Mouse (Mus musculus): ENCODE measurements at regions not wholly inside any gene's neighbourhood (a gene's known extent, or its start where the extent isn't known, plus 50 kb on each side); places are given as distances from the start of the nearest gene placed in this dataset.

DNA sequence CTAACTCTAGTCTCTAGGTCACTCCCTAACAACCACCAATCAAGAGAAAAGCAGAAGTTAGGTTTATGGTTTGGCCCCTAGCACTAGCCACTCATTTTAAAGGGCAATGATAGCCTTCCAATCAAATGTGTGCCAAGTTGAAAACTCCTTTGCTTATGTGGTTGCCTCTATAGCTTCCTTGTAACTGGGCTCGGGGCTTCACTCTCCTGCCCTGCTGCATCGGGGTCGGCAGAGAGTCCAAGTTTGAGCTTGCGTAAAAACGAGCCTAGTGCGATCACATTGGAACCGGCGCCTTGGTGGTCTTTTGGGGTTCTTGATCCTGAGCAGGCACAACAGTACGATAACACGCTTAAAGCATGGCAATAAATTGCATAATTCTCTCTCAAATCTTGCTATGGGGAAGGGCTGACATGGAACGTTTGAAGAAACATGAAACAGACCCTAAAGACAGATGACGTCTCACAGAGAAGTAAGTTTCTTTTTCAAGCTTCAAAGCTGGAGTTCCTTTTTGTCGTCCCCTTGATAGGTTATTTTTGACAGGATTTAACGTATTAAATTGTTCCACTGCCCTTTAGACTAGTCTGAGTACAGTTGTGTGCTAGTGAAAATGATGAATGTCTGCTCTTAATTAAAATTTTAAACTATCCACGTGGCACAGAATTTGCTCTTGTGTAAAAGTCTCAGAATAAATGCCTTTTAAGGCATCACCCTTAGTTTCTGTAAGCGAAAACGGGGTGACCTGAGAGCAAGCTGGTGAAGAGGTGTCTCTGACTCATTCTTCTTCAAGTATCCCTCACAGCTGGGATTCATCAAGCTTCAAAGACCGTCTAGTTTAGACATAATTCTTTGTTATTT is 52.0 kb downstream of the 4930426L09Rik start:
- peak in 1 of 2 experiments; percentile 10 for DNase-seq

DNA sequence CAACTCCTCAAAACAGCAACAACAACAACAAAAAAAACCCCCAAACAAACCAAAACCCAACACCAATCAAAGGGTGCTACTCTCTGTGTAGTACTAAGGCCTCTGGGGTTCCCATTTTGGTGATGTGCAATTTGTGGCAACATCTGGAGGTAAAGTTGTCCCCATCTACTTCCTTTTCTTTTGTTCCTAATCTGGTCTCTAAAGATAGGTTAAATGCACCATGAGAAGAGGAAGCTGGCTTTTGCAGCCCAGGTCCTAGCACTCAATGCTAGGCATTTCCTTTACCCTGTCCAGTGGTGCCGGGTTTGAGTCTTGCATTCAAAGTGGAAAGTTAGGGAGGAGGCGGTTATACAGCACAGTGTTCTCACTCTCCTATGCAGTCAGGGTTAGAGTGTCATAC is 57.4 kb downstream of the 4930426L09Rik start:
- DNase-seq: peak in 1 of 2 experiments; percentile 16

DNA sequence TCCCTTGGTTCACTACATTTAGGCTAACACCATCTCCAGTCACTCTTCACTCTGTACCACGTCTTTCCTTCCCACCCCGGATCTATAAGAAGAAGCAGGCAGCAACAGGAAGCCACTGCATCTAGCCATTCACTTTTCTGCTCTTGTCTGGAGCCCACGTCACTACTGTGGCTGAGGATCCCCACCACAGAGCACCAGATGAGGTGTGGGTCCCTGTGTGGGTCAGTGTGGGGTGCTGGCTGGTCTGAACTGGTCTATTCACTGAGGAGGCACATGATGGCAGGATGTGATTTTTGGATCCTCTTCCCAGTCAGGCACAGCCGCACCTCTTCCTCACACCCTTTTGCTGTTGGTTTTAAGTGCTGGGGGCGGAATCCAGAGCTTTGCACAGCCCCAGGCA is 59.7 kb downstream of the 4930426L09Rik start:
- no peak for DNase-seq

DNA sequence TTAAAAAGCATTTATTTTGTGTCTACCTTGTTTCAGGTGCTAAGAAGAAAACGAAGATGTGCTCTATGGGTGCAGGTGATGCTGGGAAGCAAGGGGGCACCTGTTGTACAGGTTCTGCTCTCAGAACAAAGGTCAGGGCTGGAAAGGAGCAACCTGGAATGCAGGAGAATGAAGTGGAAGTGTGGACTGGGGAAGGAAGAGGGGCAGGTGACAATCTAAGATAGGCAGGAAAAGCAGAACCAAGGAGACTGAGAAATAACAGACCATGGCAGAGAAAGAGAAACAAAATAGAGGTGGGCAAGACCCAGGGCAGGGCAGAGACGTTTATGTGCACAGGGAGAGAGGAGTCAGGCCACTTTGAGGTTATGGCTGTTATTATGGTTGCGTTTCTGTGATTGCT is 60.6 kb downstream of the 4930426L09Rik start:
- DNase-seq: no peak

DNA sequence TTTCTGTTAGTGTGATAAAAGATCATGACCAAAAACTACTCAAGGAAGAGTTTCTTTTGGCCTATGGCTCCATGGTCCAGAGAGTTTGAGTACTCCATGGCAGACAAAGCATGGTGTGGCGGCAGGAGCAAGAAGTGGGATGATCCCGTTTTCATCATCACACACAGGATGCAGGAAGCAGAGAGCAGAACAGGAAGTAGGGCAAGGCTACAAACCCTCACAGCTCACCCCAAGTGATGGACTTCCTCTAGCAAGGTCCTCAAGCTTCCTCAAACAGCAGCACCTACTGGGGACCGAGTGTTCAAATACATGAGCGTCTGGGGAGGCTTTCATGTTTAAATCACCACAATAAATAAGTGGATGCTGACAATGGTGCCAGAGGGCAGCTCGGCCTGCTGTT is 61.1 kb downstream of the 4930426L09Rik start:
- peak in 1 of 2 experiments; percentile 13 for DNase-seq

DNA sequence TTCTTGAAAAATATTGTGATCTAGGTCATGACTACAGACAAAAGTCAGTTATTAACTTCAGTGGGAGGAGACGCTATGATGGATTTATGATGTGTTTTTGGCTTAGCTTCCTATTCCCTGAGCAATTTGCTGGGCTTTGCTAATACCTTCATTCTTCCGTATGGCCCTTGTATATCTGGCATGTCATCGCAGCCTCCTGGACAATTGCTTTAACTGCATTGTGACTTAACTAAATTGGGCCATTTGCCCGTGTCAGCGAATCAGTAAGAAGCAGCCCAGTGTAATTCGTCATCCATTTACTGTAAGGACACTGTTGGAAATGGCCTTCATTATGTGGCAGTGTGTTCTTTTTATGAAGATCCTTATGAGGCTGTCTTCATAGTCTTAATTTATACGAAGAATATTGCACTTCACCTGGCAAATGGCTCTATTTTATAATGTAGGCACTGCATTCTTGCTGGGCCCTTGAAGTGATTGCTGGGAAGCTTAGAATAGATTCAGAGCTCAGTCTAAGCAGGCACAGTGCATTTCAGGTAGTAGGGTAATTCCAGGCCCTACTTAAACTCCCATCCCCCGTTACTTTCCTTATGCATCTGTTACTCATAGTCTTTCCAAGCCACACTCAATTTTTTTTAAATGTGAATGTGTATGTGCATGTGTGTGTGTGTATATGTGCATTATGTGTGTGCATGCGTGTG is 62.2 kb downstream of the 4930426L09Rik start:
- no peak for DNase-seq

DNA sequence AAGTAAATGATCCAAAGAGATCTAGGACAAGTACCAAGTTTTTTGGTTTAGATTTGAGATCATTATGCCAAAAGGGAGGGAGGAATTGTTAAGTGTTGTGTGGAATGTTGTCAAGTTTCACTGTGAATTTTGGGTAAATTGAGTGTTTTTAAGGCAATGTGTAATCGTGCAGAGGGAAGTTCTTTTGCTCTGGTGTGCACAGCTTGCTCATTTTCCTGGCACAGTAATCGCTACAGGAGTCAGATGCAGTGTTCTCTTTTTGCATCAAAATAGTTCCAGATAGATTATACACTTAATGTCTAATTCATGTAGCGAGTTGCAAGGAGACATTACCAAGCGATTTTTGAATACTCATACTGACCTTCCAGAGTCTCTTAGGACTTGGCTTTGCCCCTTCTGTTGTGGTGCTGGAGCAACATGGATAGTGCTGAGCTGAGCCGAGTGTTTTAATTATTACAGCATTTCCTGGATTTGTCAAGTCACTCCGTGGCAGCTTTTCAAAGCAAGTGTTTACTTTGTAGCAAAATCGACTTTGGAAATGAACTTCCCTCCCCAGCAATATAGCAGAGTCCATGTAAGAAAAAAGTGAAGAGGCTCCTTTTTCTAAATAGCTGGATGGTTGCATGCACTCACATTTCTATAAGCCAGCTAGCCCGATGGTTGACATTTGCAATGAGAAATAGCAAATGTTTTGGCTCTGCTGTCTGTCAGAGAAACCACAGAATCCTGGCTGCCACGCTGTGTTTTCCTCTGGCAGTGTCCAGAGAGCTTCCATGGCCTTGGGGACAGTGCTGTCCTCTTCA is 66.6 kb downstream of the 4930426L09Rik start:
- no peak for DNase-seq

DNA sequence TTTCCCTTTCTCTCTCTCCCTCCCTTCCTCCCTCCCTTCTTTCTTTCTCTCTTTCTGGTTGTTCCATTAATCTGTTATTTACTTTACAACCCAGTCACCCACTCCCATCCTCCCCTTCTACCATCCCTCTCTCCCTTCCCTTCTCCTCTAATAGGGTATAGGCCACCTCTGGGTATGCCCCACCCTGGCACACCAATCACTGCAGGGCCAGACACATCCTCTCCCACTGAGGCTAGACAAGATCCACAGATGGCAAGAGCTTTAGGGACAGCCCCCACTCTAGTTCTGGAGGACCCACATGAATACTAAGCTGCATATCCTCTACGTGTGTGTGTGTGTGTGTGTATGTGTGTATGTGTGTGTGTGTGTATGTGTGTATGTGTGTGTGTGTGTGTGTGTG is 67.4 kb downstream of the 4930426L09Rik start:
- DNase-seq: no peak

DNA sequence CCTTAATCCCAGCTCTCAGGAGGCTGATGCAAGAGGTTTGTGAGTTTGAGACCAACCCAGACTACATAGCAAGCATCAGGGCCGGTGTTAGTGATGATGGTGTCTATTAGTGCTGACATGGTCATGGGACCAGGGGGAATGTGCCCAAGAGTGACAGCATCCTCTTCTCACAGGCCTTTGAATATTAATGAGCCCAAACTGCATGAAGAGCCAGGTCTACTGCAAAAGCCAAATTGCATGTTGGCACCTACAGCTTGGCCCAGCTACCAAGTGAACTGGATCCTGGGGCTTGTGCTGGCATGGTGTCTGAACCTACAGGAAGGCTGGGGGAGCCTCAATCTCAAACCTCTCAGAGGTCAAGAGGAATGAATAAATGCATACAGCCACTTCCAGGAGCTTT is 70.0 kb downstream of the 4930426L09Rik start:
- no peak for DNase-seq

DNA sequence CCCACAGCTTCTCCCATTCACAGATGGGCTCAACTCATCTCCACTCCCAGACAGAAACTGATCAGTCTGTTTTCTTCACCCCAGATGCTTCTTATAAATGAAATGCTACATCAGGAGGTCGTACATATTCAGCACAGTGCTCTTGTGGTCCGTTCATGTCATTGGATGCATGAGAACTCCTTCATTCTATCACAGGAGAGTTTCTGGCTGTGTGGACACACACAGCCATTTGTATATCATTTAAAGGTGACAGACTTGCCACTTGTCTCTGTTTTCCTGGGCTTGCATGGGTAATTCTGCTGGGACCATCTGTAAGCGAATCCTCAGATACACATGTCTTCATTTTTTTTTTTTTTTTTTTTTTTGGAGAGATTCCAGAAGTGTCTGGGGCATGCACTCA is 85.7 kb downstream of the 4930426L09Rik start:
- DNase-seq: no peak

DNA sequence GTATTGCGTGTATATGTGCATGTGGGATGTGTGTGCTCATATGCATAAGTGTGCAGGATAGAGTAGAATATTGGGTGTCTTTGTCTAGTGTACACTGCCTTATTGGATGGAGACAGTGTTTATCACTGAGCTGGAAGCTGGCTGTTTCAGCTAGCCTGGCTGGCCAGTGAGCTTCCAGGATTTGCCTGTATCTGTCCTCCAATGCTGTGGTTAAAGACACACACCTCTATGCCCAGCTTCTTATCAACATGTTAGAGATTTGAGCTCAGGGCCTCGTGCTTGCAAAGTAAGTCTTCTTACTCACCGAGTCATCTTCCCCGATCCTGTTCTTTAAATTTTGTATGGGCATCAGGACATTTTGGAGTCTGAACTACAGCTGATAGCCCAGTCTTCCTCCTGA is 87.0 kb downstream of the 4930426L09Rik start:
- no peak for DNase-seq

DNA sequence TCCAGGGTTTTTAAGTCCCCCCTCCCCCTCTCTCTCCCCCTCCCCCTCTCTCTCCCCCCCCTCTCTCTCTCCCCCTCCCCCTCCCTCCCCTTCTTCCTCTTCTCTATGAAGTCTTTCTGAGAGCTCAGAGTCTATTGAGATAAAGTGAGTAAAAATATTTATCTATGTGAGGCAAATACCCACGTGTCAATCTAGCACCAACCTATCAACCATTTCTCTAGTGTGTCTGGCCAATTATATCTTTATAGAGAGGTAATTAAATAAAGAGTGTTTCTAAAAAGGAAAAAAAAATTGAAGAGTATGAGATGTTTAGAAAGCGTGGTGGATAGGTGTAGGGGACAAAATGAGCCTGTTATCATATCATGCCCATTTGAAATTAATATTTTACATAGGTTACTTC is 88.0 kb downstream of the 4930426L09Rik start:
- DNase-seq: no peak

DNA sequence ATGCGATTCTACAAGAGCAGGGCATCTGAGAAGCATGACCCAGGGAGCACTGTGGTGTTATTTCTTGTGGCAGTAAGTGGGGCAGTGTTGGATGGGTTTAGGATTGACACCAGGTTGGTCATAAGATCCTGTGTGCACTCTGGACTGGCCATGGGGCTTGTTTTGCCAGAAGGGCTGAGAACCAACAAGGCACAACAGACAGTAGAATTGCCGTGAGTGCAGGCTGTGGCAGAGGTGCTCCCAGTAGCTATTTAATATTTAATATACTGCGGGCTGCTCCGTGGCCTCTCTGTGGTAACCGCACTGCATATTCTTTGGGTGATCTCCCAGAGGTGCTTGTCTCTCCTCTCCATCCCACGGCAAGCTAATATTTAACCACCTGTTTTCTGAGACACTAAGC is 88.5 kb downstream of the 4930426L09Rik start:
- no peak for DNase-seq

DNA sequence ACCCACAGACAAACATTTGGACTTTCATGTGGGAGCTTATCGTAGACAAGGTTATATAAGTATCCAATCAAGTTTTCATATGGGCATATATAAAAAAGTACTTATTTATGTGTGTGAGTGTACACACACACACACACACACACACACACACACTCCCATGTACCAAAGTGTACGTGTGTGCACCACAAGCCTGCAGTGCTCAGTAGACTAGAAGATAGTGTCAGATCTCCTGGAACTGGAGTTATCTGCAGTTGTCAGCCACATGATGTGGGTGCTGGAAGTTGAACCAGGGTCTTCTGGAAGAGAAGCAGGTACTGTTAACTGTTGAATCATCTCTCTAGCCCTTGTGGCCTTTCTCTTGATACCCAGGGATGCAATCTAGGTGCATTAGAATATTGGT is 99.7 kb upstream of the Armc3 start:
- DNase-seq: no peak

DNA sequence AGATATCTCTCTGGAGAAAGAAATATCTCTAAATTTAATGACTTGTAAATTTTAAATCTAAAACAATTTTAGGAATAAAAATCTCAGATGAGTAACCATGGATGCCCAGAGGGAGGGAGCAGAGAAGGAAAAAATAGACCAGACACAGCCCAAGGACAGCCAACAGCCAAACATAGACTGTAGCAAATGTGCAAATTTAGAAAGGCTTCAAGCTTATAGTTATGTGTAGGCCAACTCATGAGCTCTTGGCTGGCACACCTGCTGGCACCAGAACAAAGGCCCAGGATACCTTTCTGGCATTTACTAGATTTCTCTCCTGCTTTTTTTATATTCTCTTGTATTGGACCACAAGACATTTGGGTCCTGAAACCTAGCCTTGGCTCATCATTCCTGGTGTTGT is 90.3 kb upstream of the Armc3 start:
- no peak for DNase-seq

DNA sequence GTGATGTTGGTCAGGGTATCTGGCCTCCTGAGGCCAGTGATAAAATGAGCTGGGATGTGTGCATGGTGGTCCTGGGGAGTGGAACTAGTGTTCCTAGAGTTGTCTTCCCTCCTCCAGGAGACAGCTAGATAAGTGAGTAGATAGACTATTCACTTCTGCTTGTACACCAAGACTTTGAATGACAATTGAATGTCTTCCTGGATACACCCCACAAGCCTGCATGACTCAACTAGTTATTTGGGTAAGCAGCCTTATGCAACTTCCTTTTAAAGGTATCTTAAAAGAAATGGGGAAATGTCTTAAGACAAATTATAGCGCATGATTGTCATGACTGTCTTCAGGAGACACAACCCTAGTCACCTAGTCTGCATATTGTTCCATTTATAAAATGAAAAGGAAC is 79.2 kb upstream of the Armc3 start:
- DNase-seq: no peak

DNA sequence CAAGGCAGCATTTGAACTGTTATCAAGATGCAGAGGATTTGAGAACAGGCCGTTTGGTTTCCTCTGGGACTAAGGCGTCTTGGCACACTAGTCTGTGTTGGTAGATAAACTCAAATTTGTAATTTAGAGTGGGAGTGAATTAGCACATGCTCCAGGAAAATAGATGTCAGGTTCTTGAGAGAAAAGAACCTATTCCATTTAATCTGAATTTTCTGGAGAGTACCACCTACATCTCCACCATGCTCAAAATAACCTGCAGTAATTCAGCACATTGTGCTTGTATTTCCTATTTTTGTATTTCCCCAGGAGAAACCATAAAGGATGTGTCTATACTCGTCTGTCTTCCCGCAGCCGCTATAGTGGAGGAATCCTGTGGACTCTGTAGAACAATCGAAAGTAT is 66.2 kb upstream of the Armc3 start:
- DNase-seq: no peak

DNA sequence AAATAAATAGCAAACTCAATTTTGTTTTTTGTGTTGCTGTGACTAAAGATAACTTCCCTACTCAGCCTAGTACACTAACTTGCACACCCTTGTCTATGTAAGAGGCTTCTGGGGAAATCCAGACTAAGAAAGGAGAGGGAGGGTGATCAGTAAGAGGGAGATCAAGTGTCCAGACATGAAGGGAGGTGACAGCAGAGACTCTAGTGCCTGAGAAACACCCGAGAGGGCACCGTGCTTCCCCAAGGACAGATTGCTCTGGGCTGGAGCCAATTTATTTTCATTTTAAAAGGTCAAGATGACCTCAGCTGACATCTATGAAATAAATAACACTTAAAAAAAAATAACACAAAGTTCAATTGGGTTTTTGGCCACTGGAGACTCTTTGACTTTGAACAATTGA is 56.5 kb upstream of the Armc3 start:
- no peak for DNase-seq

DNA sequence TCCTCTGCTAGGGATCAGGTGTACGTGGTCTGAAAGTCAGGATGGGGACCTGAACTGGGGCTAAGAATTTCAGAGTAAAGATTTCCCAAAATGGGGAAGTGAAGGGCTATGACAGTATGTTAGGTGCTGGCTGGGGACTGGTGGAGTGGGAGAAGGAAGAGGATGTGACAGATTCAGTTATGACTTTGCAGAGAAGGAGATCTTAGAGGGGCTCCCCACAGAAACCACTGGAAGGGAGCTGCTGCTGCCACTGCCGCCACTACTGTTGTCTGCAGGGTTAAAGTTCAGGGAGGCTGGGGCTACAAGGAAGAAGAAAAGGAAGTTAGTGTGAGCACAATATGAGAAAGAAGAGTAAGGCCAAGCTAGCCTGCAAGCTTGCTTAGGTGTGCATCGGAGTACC is 53.7 kb upstream of the Armc3 start:
- DNase-seq: no peak

DNA sequence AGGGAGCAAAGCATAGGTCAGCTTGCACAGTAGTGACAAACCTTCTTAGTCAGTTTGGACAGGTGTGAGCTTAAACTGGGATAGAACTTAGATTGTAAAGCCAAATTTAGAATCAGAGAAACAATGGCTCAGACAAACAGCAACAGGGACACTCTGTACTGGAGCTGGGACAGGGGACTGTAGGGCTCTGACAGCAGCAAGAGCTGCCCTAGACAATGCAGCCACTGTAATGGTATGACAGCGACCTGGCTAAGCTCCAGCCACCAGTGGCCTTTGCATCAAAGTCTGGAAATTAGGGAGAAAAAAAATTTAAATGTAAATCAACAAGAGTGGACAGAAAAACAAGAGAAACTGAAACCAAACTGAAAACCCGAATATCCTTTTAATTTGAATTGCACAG is 53.2 kb upstream of the Armc3 start:
- no peak for DNase-seq

DNA sequence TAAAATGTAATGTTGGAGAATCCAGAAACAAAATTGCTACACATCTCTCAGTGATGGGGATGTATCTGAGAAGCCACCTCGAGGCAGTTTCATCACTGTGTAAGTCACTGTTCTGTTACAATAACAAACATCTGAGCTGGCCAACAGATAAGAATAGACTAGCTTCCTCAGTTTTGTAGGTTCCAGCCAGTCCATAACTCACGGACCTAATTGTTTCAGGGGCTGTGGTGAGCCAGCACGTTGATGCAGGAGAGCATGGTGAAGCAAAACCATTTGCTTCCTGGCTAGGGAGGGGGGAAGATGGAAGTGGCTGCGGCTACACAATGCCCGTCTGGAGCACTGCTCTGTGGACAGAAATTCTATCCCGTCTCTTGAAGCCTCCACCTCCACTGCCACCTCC is 52.8 kb upstream of the Armc3 start:
- no peak for DNase-seq

DNA sequence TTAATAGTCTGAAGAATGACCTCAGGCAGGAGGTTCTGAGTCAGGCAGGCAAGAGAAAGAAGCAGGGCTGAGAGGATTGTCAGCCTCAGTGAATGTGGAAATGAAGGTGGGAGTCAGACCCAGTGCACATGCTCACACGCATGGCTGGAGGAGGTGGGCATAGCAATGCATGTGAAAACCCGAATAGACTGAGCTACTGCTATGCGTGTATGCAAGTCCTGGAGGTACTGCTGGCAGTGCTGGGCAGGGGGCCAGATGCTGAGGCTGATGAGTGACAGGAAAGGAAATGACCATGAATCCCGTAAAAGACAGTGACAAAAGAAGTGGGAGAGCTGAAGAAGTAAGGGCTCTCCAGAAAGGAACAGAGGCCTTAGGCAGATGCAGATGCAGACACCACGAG is 50.3 kb upstream of the Armc3 start:
- no peak for DNase-seq
